Mouse (Mus musculus): ENCODE results near the gene Magi1. TPM values are rescaled to one million over a fixed set of nuclear protein-coding genes. Genes with fewer than 3 reads are reported as not detected.

Gene Magi1
- polyA plus RNA-seq, 1 experiment from 2014 or later, result 11.7 TPM

DNA sequence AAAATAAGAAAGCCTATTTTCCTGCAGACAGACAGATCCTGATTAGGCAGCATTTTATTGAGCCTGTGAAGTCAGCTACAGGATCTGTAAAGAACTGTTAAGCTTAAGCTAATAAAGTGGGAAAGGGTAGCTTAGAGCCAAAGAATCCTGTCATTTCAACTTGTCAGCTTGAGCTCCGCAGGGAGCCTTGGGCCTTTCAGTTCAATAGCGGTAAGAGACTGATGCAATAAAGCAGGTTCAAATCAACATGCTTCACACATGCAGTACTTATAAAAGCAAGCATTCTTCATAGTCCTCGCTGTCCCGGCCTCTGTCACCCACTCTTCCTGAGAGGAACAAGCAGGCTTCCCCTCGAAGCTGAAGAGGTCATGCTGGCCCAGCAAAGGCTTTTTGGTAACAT lies 199.0 kb downstream of the Magi1 start:
- Histone ChIP-seq H3K4me2 (ENCODE audit: low read length) (no peak overlapping the region), H3K9me3 (ENCODE audit: control insufficient read depth, low read length) (no peaks in the 10 kb centered on the region), H3K4me3 (ENCODE audit: low read depth, low read length) (no peak overlapping the region), H3K4me1 (replicated peaks; ENCODE audit: control insufficient read depth, insufficient read depth, low read length) (peaks cover 11% of the 10 kb centered on the region; the same call in 1 of the 2 replicates), H3K27ac (ENCODE audit: low read depth) (no peak overlapping the region), H3K9ac (ENCODE audit: low read length) (no peak overlapping the region), H3K27me3 (replicated peaks; ENCODE audit: control insufficient read depth, insufficient read depth, low read length) (no peaks in the 10 kb centered on the region), H3K36me3 (ENCODE audit: control insufficient read depth, insufficient read depth, low read length) (no peaks in the 10 kb centered on the region)
- WGBS, result 60% methylated on average over 5 of the region's 5 CpGs
- DNase-seq (ENCODE audit: low spot score) (no peak), ATAC-seq (replicated peaks; ENCODE audit: low FRiP score, low TSS enrichment, low read depth) (no peak)

DNA sequence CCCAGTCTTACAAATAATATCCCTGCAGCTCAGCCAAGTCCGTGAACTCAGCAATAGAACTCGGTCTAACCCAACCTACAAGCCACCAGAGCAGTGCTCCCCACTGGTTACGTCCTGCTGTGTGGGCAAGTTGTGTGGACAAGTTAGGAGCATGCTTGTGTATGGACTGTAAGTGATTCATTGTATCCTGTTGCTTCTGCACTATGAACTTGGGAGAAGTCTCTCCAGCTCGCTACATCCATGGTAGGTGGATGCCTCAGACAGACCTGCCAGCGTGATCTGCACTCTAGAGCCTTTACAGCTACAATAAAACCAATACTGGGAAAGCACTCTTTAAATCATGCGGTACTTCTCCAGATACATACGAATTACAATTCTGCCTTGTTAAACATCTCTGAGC lies 200.3 kb downstream of the Magi1 start:
- Histone ChIP-seq H3K27ac (ENCODE audit: low read depth) (no peak overlapping the region), H3K9me3 (ENCODE audit: control insufficient read depth, low read length) (no peaks in the 10 kb centered on the region), H3K27me3 (replicated peaks; ENCODE audit: control insufficient read depth, insufficient read depth, low read length) (no peaks in the 10 kb centered on the region), H3K9ac (ENCODE audit: low read length) (no peak overlapping the region), H3K36me3 (ENCODE audit: control insufficient read depth, insufficient read depth, low read length) (no peaks in the 10 kb centered on the region), H3K4me3 (ENCODE audit: low read depth, low read length) (no peak overlapping the region), H3K4me1 (replicated peaks; ENCODE audit: control insufficient read depth, insufficient read depth, low read length) (peaks cover 11% of the 10 kb centered on the region), H3K4me2 (ENCODE audit: low read length) (no peak overlapping the region)
- ATAC-seq (replicated peaks; ENCODE audit: low FRiP score, low TSS enrichment, low read depth) (no peak), DNase-seq (ENCODE audit: low spot score) (no peak)
- 77% methylated on average over 7 of the region's 7 CpGs for WGBS

DNA sequence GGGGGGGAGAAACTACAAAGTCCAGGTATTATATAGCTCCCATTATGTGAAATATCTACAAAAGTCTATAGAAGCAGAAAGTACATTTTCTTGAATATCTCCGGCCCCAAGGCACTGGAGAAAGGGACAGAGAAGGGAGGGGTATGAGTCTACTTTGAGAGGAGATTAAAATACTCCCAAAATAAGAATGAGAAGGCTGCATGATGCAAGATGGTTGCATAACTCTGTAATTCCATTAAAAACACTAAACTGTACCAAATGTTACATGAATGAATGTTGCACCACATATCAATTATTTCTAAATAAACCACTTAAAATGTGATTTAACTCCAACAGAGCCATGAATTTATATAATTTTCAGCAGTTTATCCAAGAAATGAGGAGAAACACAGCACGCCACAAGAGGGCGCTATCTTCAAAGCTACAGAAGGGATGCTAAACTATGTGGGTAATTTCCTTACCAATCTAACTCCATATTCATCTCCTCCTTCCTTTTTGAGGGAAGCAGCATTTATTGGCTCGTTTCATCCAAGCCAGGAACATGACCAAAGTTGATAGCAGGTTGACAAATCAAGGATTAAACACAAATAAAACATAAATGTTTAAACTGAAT lies 202.7 kb downstream of the Magi1 start:
- no peak overlapping the region for H3K4me3 ChIP-seq (ENCODE audit: low read depth, low read length)
- no peaks in the 10 kb centered on the region for H3K36me3 ChIP-seq (ENCODE audit: control insufficient read depth, insufficient read depth, low read length)
- DNase-seq (ENCODE audit: low spot score) (peak; percentile 84), ATAC-seq (replicated peaks; ENCODE audit: low FRiP score, low TSS enrichment, low read depth) (no peak)
- H3K4me2 ChIP-seq (ENCODE audit: low read length), result no peak overlapping the region
- H3K9me3 ChIP-seq (ENCODE audit: control insufficient read depth, low read length), result no peaks in the 10 kb centered on the region
- H3K4me1 ChIP-seq (replicated peaks; ENCODE audit: control insufficient read depth, insufficient read depth, low read length), result peaks cover 8% of the 10 kb centered on the region
- WGBS, result 16% methylated on average over 4 of the region's 4 CpGs
- H3K9ac ChIP-seq (ENCODE audit: low read length), result no peak overlapping the region
- H3K27ac ChIP-seq (ENCODE audit: low read depth), result no peak overlapping the region
- no peaks in the 10 kb centered on the region for H3K27me3 ChIP-seq (replicated peaks; ENCODE audit: control insufficient read depth, insufficient read depth, low read length)

DNA sequence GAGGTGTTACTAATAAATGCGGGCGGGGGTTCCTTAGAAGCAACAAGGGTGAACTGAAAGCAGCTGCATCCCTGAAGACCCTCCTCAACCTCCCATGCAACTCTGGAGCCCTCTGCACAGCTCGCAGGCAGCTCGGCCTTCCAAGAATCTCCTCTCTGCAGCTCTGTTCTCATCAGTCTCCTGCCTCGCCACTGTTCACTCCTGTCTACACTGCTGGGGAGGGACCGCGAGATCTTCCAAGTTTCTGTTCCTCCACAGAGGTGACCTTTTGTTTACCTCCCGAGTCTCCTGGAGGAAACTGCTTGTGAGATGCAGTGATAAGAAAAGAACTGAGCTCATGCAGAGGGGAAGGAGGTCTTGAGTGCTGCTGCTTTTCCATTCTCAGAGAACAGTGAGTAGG lies 204.8 kb downstream of the Magi1 start:
- no peak for ATAC-seq (replicated peaks; ENCODE audit: low FRiP score, low TSS enrichment, low read depth)

DNA sequence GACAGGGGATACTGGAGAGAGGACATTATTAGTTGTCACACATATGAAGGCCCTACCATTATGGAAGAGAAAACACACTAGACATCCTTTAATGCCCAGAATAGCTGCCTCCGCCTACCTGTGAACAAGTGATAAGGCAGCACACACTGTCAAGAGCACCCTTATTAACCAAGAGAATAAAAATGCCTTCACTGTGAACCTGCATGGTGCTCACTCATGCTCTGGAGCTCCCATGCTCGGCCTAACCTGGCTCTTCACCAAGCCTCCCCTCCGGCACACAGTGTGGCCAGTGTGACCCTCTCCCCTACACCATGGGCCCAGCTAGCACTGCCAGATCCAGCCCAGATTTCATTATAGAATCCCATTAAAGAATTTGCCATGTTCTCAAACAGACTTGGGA lies 206.7 kb downstream of the Magi1 start:
- H3K36me3 ChIP-seq (ENCODE audit: control insufficient read depth, insufficient read depth, low read length), result no peaks in the 10 kb centered on the region
- DNase-seq (ENCODE audit: low spot score) (no peak), ATAC-seq (replicated peaks; ENCODE audit: low FRiP score, low TSS enrichment, low read depth) (no peak)
- no peak overlapping the region for H3K4me3 ChIP-seq (ENCODE audit: low read depth, low read length)
- H3K4me1 ChIP-seq (replicated peaks; ENCODE audit: control insufficient read depth, insufficient read depth, low read length), result peaks cover 3% of the 10 kb centered on the region; the same call in 1 of the 2 replicates
- no peaks in the 10 kb centered on the region for H3K27me3 ChIP-seq (replicated peaks; ENCODE audit: control insufficient read depth, insufficient read depth, low read length)
- H3K9me3 ChIP-seq (ENCODE audit: control insufficient read depth, low read length), result no peaks in the 10 kb centered on the region
- H3K4me2 ChIP-seq (ENCODE audit: low read length), result no peak overlapping the region
- no peak overlapping the region for H3K27ac ChIP-seq (ENCODE audit: low read depth)
- no peak overlapping the region for H3K9ac ChIP-seq (ENCODE audit: low read length)
- WGBS, result 90% methylated on average over 3 of the region's 3 CpGs

More for the DNA sequence above, 204.8 kb downstream of the Magi1 start:
- WGBS, result 34% methylated on average over 8 of the region's 8 CpGs
- Histone ChIP-seq H3K4me3 (ENCODE audit: low read depth, low read length) (no peak overlapping the region), H3K27me3 (replicated peaks; ENCODE audit: control insufficient read depth, insufficient read depth, low read length) (no peaks in the 10 kb centered on the region), H3K27ac (ENCODE audit: low read depth) (no peak overlapping the region), H3K9me3 (ENCODE audit: control insufficient read depth, low read length) (no peaks in the 10 kb centered on the region), H3K4me1 (replicated peaks; ENCODE audit: control insufficient read depth, insufficient read depth, low read length) (peaks cover 8% of the 10 kb centered on the region), H3K4me2 (ENCODE audit: low read length) (no peak overlapping the region), H3K36me3 (ENCODE audit: control insufficient read depth, insufficient read depth, low read length) (no peaks in the 10 kb centered on the region), H3K9ac (ENCODE audit: low read length) (no peak overlapping the region)
- no peak for DNase-seq (ENCODE audit: low spot score)

DNA sequence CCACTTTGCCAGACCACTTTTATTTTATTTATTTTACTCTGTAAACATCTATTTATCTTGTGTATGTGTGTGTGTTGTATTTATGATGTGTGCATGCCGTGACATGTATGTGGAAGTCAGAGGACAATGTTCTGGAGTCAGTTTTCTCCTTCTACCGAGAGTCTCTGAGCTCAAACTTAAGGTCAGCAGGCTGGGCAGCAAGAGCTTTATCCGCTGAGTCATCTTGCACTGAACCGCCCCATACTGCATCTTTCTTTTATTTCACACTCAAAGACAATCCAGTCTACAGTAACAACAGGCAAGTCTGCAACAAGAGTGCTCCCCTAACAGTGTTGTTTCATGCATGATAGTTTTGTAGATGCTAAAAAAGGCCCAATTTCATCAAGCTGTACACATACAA lies 207.7 kb downstream of the Magi1 start:
- DNase-seq (ENCODE audit: low spot score) (no peak), ATAC-seq (replicated peaks; ENCODE audit: low FRiP score, low TSS enrichment, low read depth) (no peak)
- Histone ChIP-seq H3K9me3 (ENCODE audit: control insufficient read depth, low read length) (no peaks in the 10 kb centered on the region), H3K9ac (ENCODE audit: low read length) (no peak overlapping the region), H3K4me3 (ENCODE audit: low read depth, low read length) (no peak overlapping the region), H3K27ac (ENCODE audit: low read depth) (no peak overlapping the region), H3K36me3 (ENCODE audit: control insufficient read depth, insufficient read depth, low read length) (no peaks in the 10 kb centered on the region), H3K27me3 (replicated peaks; ENCODE audit: control insufficient read depth, insufficient read depth, low read length) (no peaks in the 10 kb centered on the region), H3K4me1 (replicated peaks; ENCODE audit: control insufficient read depth, insufficient read depth, low read length) (peaks cover 3% of the 10 kb centered on the region; the same call in 1 of the 2 replicates), H3K4me2 (ENCODE audit: low read length) (no peak overlapping the region)
- 87% methylated on average over 4 of the region's 4 CpGs for WGBS

DNA sequence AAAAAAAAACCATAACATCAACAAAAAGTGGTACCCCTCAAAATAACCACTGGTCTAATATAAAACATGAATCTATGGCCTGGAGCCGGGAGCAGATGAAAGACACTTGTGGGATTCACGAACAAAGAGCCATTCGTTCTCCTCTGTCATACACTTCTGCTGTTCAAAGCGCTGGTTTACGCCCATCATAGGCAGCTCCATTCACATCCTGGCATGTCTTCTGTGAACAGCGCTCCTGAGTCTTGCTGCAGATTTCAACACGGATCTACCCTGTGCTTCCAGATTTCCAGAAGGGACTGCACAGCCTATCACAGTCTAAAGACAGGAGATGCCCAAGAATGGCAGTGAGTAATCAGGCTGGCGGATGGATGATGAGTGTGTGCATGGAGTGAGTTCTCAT lies 208.5 kb downstream of the Magi1 start:
- DNase-seq (ENCODE audit: low spot score), result no peak
- Histone ChIP-seq H3K27me3 (replicated peaks; ENCODE audit: control insufficient read depth, insufficient read depth, low read length) (no peaks in the 10 kb centered on the region), H3K27ac (ENCODE audit: low read depth) (no peak overlapping the region)

DNA sequence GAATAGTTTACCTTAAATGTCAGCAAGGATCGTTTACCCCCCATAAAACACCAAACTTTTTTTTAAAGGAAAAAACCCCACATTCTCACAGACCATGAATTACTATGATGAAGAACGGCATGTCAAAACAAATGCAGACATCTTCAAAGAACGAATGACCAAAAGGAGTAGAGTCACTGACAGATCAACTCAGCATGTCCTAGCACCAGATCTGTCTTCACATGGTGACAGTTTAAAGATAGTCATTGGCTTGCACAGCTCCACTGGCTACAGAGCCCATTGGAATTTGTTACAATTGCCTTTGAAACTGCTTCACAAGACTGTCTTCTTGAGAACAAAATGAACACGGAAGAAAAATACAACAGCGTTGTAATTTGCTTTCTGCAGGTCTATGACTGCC lies 212.0 kb downstream of the Magi1 start:
- H3K4me3 ChIP-seq (ENCODE audit: low read depth, low read length), result no peak overlapping the region
- H3K9ac ChIP-seq (ENCODE audit: low read length), result no peak overlapping the region
- WGBS, result 48% methylated on average over 5 of the region's 5 CpGs
- H3K4me1 ChIP-seq (replicated peaks; ENCODE audit: control insufficient read depth, insufficient read depth, low read length), result peaks cover 13% of the 10 kb centered on the region; the same call in 1 of the 2 replicates
- no peaks in the 10 kb centered on the region for H3K36me3 ChIP-seq (ENCODE audit: control insufficient read depth, insufficient read depth, low read length)
- no peak overlapping the region for H3K4me2 ChIP-seq (ENCODE audit: low read length)
- H3K27me3 ChIP-seq (replicated peaks; ENCODE audit: control insufficient read depth, insufficient read depth, low read length), result no peaks in the 10 kb centered on the region
- no peak for ATAC-seq (replicated peaks; ENCODE audit: low FRiP score, low TSS enrichment, low read depth)
- no peak for DNase-seq (ENCODE audit: low spot score)
- no peak overlapping the region for H3K27ac ChIP-seq (ENCODE audit: low read depth)
- no peaks in the 10 kb centered on the region for H3K9me3 ChIP-seq (ENCODE audit: control insufficient read depth, low read length)

More for the DNA sequence above, 208.5 kb downstream of the Magi1 start:
- no peak overlapping the region for H3K9ac ChIP-seq (ENCODE audit: low read length)
- ATAC-seq (replicated peaks; ENCODE audit: low FRiP score, low TSS enrichment, low read depth), result no peak
- H3K4me3 ChIP-seq (ENCODE audit: low read depth, low read length), result no peak overlapping the region
- no peaks in the 10 kb centered on the region for H3K9me3 ChIP-seq (ENCODE audit: control insufficient read depth, low read length)
- H3K4me1 ChIP-seq (replicated peaks; ENCODE audit: control insufficient read depth, insufficient read depth, low read length), result peaks cover 5% of the 10 kb centered on the region; the same call in 1 of the 2 replicates
- 53% methylated on average over 8 of the region's 8 CpGs for whole genome bisulfite sequencing
- no peak overlapping the region for H3K4me2 ChIP-seq (ENCODE audit: low read length)
- no peaks in the 10 kb centered on the region for H3K36me3 ChIP-seq (ENCODE audit: control insufficient read depth, insufficient read depth, low read length)

DNA sequence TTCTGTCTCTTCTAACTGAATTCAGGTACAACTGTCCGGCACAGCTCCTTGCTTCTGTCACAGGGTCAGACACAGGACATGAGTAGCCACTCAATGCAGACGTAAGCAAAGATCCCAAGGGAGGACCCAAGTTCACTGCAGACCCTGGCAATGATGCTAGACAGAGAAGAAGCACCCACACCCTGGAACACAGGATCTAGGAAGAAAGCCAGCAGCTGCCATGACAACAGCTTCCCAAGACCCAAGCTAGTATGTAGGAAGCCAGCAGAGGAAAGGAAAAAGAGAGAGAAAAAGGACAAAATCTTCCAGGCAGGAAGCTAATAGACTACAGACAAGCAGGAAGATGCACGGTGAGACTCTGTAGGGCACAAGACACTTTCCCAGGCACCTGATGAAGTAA lies 213.0 kb downstream of the Magi1 start:
- 63% methylated on average over 3 of the region's 3 CpGs for WGBS
- ATAC-seq (replicated peaks; ENCODE audit: low FRiP score, low TSS enrichment, low read depth), result no peak
- H3K9ac ChIP-seq (ENCODE audit: low read length), result no peak overlapping the region
- no peak overlapping the region for H3K4me2 ChIP-seq (ENCODE audit: low read length)
- peaks cover 13% of the 10 kb centered on the region; the same call in 1 of the 2 replicates for H3K4me1 ChIP-seq (replicated peaks; ENCODE audit: control insufficient read depth, insufficient read depth, low read length)
- no peaks in the 10 kb centered on the region for H3K36me3 ChIP-seq (ENCODE audit: control insufficient read depth, insufficient read depth, low read length)
- H3K4me3 ChIP-seq (ENCODE audit: low read depth, low read length), result no peak overlapping the region
- no peak for DNase-seq (ENCODE audit: low spot score)
- H3K27me3 ChIP-seq (replicated peaks; ENCODE audit: control insufficient read depth, insufficient read depth, low read length), result no peaks in the 10 kb centered on the region
- no peaks in the 10 kb centered on the region for H3K9me3 ChIP-seq (ENCODE audit: control insufficient read depth, low read length)
- no peak overlapping the region for H3K27ac ChIP-seq (ENCODE audit: low read depth)
